Mouse (Mus musculus): ENCODE results near the gene Ssr2. TPM values are rescaled to one million over a fixed set of nuclear protein-coding genes. Genes with fewer than 3 reads are reported as not detected.

Ssr2 gene
- polyA plus RNA-seq, 1 experiment: 84.8 TPM

GRCm38 (mm10) chr3:88616951-88617500 is 41.4 kb downstream of the Ssr2 start:
- Histone ChIP-seq H3K4me3 (replicated peaks; ENCODE audit: control insufficient read depth, low read depth, low read length) (no peak overlapping the region), H3K4me1 (ENCODE audit: control insufficient read depth, insufficient read depth, low read length) (peaks cover 5% of the 10 kb centered on the region), H3K27ac (ENCODE audit: control insufficient read depth, insufficient read depth, low read depth, low read length, poor library complexity) (0 out of 2 replicates have a peak overlapping the region, but pooled peaks have one; percentile 34)
- WGBS: 51% methylated on average over 3 of the region's 3 CpGs
- no peak for TF ChIP-seq POLR2A (IDR thresholded peaks at IDR 0.05; ENCODE audit: borderline replicate concordance, control insufficient read depth, low read depth, low read length)
- no peak for TF ChIP-seq CTCF (IDR thresholded peaks at IDR 0.05; ENCODE audit: control insufficient read depth, insufficient read depth, low read length)

- WGBS: 26% methylated on average over 8 of the region's 8 CpGs
- peaks cover 5% of the 10 kb centered on the region for H3K4me1 ChIP-seq (ENCODE audit: control insufficient read depth, insufficient read depth, low read length)
These were observed 42.6 kb downstream of the Ssr2 start for GRCm38 (mm10) chr3:88618074-88618871.

GRCm38 (mm10) chr3:88619113-88620097 is 43.7 kb downstream of the Ssr2 start:
- Histone ChIP-seq H3K4me1 (ENCODE audit: control insufficient read depth, insufficient read depth, low read length) (peaks cover 5% of the 10 kb centered on the region), H3K4me3 (replicated peaks; ENCODE audit: control insufficient read depth, low read depth, low read length) (no peak overlapping the region), H3K27ac (ENCODE audit: control insufficient read depth, insufficient read depth, low read depth, low read length, poor library complexity) (peak overlapping the region; percentile 52)
- TF ChIP-seq POLR2A (IDR thresholded peaks at IDR 0.05; ENCODE audit: borderline replicate concordance, control insufficient read depth, low read depth, low read length) (no peak), CTCF (IDR thresholded peaks at IDR 0.05; ENCODE audit: control insufficient read depth, insufficient read depth, low read length) (no peak)
- 46% methylated on average over 9 of the region's 9 CpGs for WGBS

More at GRCm38 (mm10) chr3:88618074-88618871, 42.6 kb downstream of the Ssr2 start:
- Histone ChIP-seq H3K27ac (ENCODE audit: control insufficient read depth, insufficient read depth, low read depth, low read length, poor library complexity) (peak overlapping the region; percentile 69; the same call in 1 of the 2 replicates), H3K4me3 (replicated peaks; ENCODE audit: control insufficient read depth, low read depth, low read length) (peak overlapping the region; percentile 34)
- TF ChIP-seq POLR2A (IDR thresholded peaks at IDR 0.05; ENCODE audit: borderline replicate concordance, control insufficient read depth, low read depth, low read length) (no peak), CTCF (IDR thresholded peaks at IDR 0.05; ENCODE audit: control insufficient read depth, insufficient read depth, low read length) (no peak)

GRCm38 (mm10) chr3:88620146-88620991 is 44.7 kb downstream of the Ssr2 start:
- peak overlapping the region; percentile 81 for H3K4me3 ChIP-seq (replicated peaks; ENCODE audit: control insufficient read depth, low read depth, low read length)
- WGBS: 3% methylated on average over 15 of the region's 15 CpGs
- no peak for TF ChIP-seq POLR2A (IDR thresholded peaks at IDR 0.05; ENCODE audit: borderline replicate concordance, control insufficient read depth, low read depth, low read length)
- no peak for TF ChIP-seq CTCF (IDR thresholded peaks at IDR 0.05; ENCODE audit: control insufficient read depth, insufficient read depth, low read length)
- H3K27ac ChIP-seq (ENCODE audit: control insufficient read depth, insufficient read depth, low read depth, low read length, poor library complexity): peak overlapping the region; percentile 97
- peaks cover 5% of the 10 kb centered on the region for H3K4me1 ChIP-seq (ENCODE audit: control insufficient read depth, insufficient read depth, low read length)

- peak overlapping the region; percentile 97 for H3K27ac ChIP-seq (ENCODE audit: control insufficient read depth, insufficient read depth, low read depth, low read length, poor library complexity)
- peak; percentile 83; the same call in 1 of the 2 replicates for TF ChIP-seq POLR2A (IDR thresholded peaks at IDR 0.05; ENCODE audit: borderline replicate concordance, control insufficient read depth, low read depth, low read length)
- TF ChIP-seq CTCF (IDR thresholded peaks at IDR 0.05; ENCODE audit: control insufficient read depth, insufficient read depth, low read length): no peak
- WGBS: under 1% methylated on average over 64 of the region's 64 CpGs
- H3K4me1 ChIP-seq (ENCODE audit: control insufficient read depth, insufficient read depth, low read length): peaks cover 5% of the 10 kb centered on the region
- peak overlapping the region; percentile 81 for H3K4me3 ChIP-seq (replicated peaks; ENCODE audit: control insufficient read depth, low read depth, low read length)
These were observed 45.4 kb downstream of the Ssr2 start for GRCm38 (mm10) chr3:88620992-88621536.

- peaks cover 5% of the 10 kb centered on the region for H3K4me1 ChIP-seq (ENCODE audit: control insufficient read depth, insufficient read depth, low read length)
- peak overlapping the region; percentile 97 for H3K27ac ChIP-seq (ENCODE audit: control insufficient read depth, insufficient read depth, low read depth, low read length, poor library complexity)
- TF ChIP-seq CTCF (IDR thresholded peaks at IDR 0.05; ENCODE audit: control insufficient read depth, insufficient read depth, low read length) (no peak), POLR2A (IDR thresholded peaks at IDR 0.05; ENCODE audit: borderline replicate concordance, control insufficient read depth, low read depth, low read length) (no peak)
- peak overlapping the region; percentile 81 for H3K4me3 ChIP-seq (replicated peaks; ENCODE audit: control insufficient read depth, low read depth, low read length)
- WGBS: under 1% methylated on average over 36 of the region's 36 CpGs
These were observed 45.9 kb downstream of the Ssr2 start for GRCm38 (mm10) chr3:88621537-88622112.

All from bone marrow, adult 2 months (tissue).